Mouse (Mus musculus): ENCODE measurements around the gene Vmn1r46. TPM values are rescaled to one million over a fixed set of nuclear protein-coding genes. Genes with fewer than 3 reads are reported as not detected.

Gene Vmn1r46
- polyA plus RNA-seq, 1 experiment from 2014 or later = not detected

Other genes with a start within 250 kb of the Vmn1r46 start
- not detected in 2 replicates for gene Vmn1r41, start 228.5 kb upstream of the Vmn1r46 start, polyA plus RNA-seq (2014; fragmentation: Nextera tagmentation; extraction: Ambion mirVana)
- not detected in 2 replicates for gene Vmn1r42, start 92.9 kb upstream of the Vmn1r46 start, polyA plus RNA-seq (2014; fragmentation: Nextera tagmentation; extraction: Ambion mirVana)
- not detected in 2 replicates for gene Vmn1r43, start 92.9 kb upstream of the Vmn1r46 start, polyA plus RNA-seq (2014; fragmentation: Nextera tagmentation; extraction: Ambion mirVana)
- gene Vmn1r44, start 85.7 kb upstream of the Vmn1r46 start, polyA plus RNA-seq (2014; fragmentation: Nextera tagmentation; extraction: Ambion mirVana) = not detected in 2 replicates
- not detected in 2 replicates for gene Vmn1r45, start 28.7 kb upstream of the Vmn1r46 start, polyA plus RNA-seq (2014; fragmentation: Nextera tagmentation; extraction: Ambion mirVana)
- not detected in 2 replicates for gene Vmn1r47, start 46.8 kb downstream of the Vmn1r46 start, polyA plus RNA-seq (2014; fragmentation: Nextera tagmentation; extraction: Ambion mirVana)
- gene Vmn1r48, start 67.5 kb downstream of the Vmn1r46 start, polyA plus RNA-seq (2014; fragmentation: Nextera tagmentation; extraction: Ambion mirVana) = not detected in 2 replicates
- not detected in 2 replicates for gene Vmn1r49, start 109.2 kb downstream of the Vmn1r46 start, polyA plus RNA-seq (2014; fragmentation: Nextera tagmentation; extraction: Ambion mirVana)
- not detected in 2 replicates for gene Vmn1r50, start 132.1 kb downstream of the Vmn1r46 start, polyA plus RNA-seq (2014; fragmentation: Nextera tagmentation; extraction: Ambion mirVana)
- not detected in 2 replicates for gene Vmn1r51, start 153.3 kb downstream of the Vmn1r46 start, polyA plus RNA-seq (2014; fragmentation: Nextera tagmentation; extraction: Ambion mirVana)
- gene Vmn1r52, start 205.5 kb downstream of the Vmn1r46 start, polyA plus RNA-seq (2014; fragmentation: Nextera tagmentation; extraction: Ambion mirVana) = not detected in 2 replicates
- not detected in 2 replicates for gene V1ra8, start 233.5 kb downstream of the Vmn1r46 start, polyA plus RNA-seq (2014; fragmentation: Nextera tagmentation; extraction: Ambion mirVana)

Measured in embryonic facial prominence, embryonic 11.5 days (tissue).